Mouse (Mus musculus): ENCODE results near the gene Zfp804a. TPM values are rescaled to one million over a fixed set of nuclear protein-coding genes. Genes with fewer than 3 reads are reported as not detected.
A peak's percentile ranks its signal among the peaks of the same experiment; 100 is the strongest.

The Zfp804a gene
- polyA plus RNA-seq (2015; fragmentation: Nextera tagmentation; extraction: Ambion mirVana), result 0.18 and 0.26 TPM in 2 replicates

DNA sequence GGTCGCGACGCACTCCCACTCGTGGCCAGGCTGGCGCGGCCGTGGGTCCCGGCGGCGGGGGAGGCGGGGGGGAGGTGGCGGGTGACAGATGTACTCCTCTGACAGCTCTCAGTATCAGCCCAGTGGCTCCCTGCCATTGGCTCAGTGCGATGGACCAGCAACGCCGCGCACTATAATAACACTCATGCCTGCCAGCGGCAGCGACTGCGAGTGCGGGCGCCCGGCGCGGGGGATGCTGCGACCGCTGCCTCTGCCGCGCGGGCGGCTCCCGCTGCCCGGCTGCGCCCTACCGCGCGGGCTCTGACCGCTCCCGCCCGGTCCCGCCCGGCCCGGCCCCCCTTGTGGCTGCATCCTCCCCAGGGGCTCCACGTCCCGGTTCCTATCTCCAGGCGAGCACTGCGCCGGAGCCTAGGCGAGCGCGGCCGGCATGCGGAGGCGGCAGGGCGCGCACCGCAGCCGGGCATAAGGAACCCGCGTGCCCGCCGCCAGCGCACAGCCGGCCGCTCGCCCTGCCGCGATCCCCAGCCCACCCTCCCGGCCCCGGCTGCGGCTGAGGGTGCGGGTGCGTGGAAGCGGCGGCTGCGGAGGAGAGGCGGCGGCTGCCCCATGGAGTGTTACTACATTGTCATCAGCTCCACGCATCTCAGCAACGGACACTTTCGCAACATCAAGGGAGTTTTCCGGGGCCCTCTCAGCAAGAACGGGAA lies at the start of gene Zfp804a:
Gene Zfp804a, plus strand, starts transcription at position 38 of the 707 bp plus-strand sequence.
- no peak within 1 kb of the TSS for H3K27ac ChIP-seq
- H3K36me3 ChIP-seq, result no peaks in the 10 kb centered on the region
- peak within 1 kb of the TSS; percentile 98 for H3K4me2 ChIP-seq
- no peaks in the 10 kb centered on the region for H3K9me3 ChIP-seq
- H3K4me3 ChIP-seq, result peak within 1 kb of the TSS; percentile 55
- ATAC-seq (ENCODE audit: borderline replicate concordance, extremely low read depth, low FRiP score, low TSS enrichment), result peak; percentile 90
- H3K9ac ChIP-seq, result peak within 1 kb of the TSS; percentile 19; the same call in 1 of the 2 replicates
- WGBS, result under 1% methylated on average over 73 of the region's 82 CpGs
- H3K4me1 ChIP-seq, result peaks cover 3% of the 10 kb centered on the region
- H3K27me3 ChIP-seq, result peaks cover 31% of the 10 kb centered on the region

DNA sequence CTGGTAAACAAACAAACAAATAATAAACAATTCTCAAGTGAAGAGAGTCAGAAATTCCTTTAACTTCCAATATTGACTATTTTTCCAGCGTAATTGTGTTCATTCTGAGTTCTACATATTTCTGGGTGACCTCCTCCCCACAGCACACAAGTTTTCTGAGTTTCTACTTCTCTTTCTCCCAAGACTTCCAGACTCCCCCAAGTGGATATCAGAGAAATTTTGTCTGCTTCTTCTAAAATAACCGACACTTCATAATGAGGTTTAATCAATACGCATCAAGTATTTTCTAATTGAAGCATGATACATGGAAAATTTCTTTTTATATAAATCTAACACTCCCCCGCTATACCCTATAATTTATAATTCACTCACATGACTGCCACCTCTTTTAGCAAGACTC lies 1.4 kb upstream of the Zfp804a start:
- H3K4me1 ChIP-seq, result peaks cover 3% of the 10 kb centered on the region
- no peak for ATAC-seq (ENCODE audit: borderline replicate concordance, extremely low read depth, low FRiP score, low TSS enrichment)
- peaks cover 31% of the 10 kb centered on the region for H3K27me3 ChIP-seq
- WGBS, result 74% methylated on average over 4 of the region's 4 CpGs
- no peak overlapping the region for H3K4me2 ChIP-seq
- no peak overlapping the region for H3K27ac ChIP-seq
- no peak overlapping the region for H3K9ac ChIP-seq
- no peaks in the 10 kb centered on the region for H3K9me3 ChIP-seq
- H3K4me3 ChIP-seq, result no peak overlapping the region
- H3K36me3 ChIP-seq, result no peaks in the 10 kb centered on the region

DNA sequence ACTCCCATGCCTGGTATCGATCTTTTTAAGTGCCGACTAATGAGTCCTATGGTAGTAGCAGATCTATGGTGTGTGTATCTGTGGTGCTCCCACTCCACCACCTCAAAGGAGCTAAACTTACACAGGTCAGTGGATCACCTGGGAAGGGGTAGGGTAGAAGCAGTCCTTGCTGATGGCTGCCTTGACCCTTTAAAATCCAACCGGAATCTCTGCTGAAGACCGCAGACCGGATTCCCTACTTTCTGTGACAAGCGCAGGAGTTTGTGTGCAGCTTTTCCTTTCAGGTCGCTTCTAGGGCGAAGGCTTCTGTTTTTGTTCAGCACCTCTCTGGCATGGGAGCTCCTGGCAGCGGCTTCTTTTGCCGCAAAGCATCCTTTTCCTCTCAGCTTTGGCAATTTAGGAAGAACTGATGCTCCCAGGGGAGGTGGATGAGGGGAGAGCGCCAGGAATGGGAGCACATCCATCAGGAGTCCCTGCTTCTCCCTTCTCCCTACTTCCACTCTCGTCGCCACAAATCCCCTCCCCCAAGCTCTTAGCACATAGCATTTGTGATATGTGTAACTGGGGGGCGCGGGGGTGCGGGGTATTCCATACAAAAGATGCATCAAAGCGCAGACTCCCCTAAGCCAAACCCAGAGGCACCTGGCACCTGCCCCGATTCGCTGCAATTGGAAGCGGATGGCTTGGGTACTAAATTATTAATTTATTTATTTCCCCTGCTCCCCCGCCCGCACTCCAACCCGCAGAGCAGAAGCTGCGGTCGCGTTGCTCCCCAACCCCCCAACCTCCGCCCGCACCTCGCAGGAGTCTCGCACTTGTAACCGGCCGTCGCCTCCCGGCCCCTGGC lies 461 bp upstream of the Zfp804a start:
- no peak overlapping the region for H3K27ac ChIP-seq
- 4% methylated on average over 33 of the region's 34 CpGs for WGBS
- no peaks in the 10 kb centered on the region for H3K36me3 ChIP-seq
- peaks cover 31% of the 10 kb centered on the region for H3K27me3 ChIP-seq
- no peaks in the 10 kb centered on the region for H3K9me3 ChIP-seq
- peaks cover 3% of the 10 kb centered on the region for H3K4me1 ChIP-seq
- peak overlapping the region; percentile 19; the same call in 1 of the 2 replicates for H3K9ac ChIP-seq
- H3K4me3 ChIP-seq, result peak overlapping the region; percentile 55
- peak; percentile 23 for ATAC-seq (ENCODE audit: borderline replicate concordance, extremely low read depth, low FRiP score, low TSS enrichment)
- H3K4me2 ChIP-seq, result peak overlapping the region; percentile 98

DNA sequence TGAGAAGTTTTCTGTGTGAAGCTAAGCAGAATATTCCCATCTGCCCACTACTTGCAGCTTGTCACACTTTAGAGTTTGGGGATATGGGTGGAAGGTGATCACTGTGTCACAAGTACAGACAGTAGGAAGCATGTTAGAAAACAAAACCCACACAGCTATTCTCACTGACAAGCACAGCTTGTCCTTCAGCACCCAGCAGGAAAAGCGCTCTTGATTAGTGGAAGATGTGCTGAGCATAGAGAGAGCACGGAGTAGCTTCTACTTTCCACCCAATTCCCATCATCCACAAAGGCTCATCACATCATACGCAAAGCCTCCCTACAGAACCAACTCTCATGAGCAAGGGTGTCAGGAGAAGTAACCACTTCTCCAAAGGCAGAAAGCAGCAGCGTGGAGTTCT lies 1.4 kb downstream of the Zfp804a start:
- 61% methylated on average over 4 of the region's 4 CpGs for WGBS
- no peaks in the 10 kb centered on the region for H3K36me3 ChIP-seq
- H3K27ac ChIP-seq, result no peak overlapping the region
- H3K9me3 ChIP-seq, result no peaks in the 10 kb centered on the region
- no peak for ATAC-seq (ENCODE audit: borderline replicate concordance, extremely low read depth, low FRiP score, low TSS enrichment)
- H3K9ac ChIP-seq, result no peak overlapping the region
- H3K4me3 ChIP-seq, result 0 out of 2 replicates have a peak overlapping the region, but pooled peaks have one; percentile 55
- H3K27me3 ChIP-seq, result peaks cover 31% of the 10 kb centered on the region
- peaks cover 3% of the 10 kb centered on the region for H3K4me1 ChIP-seq
- H3K4me2 ChIP-seq, result peak overlapping the region; percentile 98

DNA sequence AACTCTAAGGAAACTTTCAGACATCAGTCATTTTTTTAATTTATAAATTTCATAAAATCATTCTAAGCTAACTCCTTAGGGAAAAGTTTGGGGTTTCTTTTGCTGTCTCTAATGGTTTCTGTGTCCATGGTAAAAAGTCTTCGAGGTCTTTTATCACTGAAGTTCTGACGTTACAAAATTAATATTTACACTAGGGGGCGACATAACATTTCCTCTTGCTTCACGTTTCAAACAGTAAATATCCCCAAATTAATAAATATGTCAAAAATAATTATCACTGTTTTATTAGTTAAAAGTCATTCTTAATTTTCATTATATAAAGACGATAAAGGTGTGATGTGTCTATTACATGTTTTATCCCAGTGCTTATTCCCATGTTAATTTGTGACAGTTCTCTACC lies 11.6 kb downstream of the Zfp804a start:
- ATAC-seq (ENCODE audit: borderline replicate concordance, extremely low read depth, low FRiP score, low TSS enrichment), result no peak
- no peak overlapping the region for H3K4me2 ChIP-seq
- H3K27ac ChIP-seq, result no peak overlapping the region
- no peaks in the 10 kb centered on the region for H3K9me3 ChIP-seq
- H3K9ac ChIP-seq, result no peak overlapping the region
- H3K4me1 ChIP-seq, result no peaks in the 10 kb centered on the region
- no peaks in the 10 kb centered on the region for H3K27me3 ChIP-seq
- WGBS, result 21% methylated on average over 5 of the region's 5 CpGs
- no peak overlapping the region for H3K4me3 ChIP-seq
- no peaks in the 10 kb centered on the region for H3K36me3 ChIP-seq

DNA sequence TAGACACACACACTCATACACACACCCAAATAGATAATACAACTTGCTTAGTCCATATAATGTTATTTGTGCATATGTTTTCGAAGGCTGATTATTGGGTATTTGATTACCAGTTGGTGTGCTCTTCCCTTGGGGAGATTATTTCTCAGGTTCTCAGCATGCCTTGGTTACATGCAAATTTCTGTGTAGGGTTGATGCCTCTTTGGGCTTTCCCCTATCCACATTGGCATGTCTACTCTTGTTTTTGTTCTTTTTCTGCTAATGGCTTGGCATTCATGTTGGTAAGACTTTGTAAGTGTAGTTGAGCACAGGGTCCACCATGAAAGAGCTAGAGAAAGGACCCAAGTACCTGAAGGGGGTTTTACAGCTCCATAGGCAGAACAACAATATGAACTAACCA lies 14.9 kb downstream of the Zfp804a start:
- no peaks in the 10 kb centered on the region for H3K9me3 ChIP-seq
- WGBS, result 83% methylated on average over 1 of the region's 1 CpGs
- H3K4me3 ChIP-seq, result no peak overlapping the region
- no peak overlapping the region for H3K4me2 ChIP-seq
- H3K27me3 ChIP-seq, result no peaks in the 10 kb centered on the region
- no peak overlapping the region for H3K9ac ChIP-seq
- no peaks in the 10 kb centered on the region for H3K4me1 ChIP-seq
- no peak for ATAC-seq (ENCODE audit: borderline replicate concordance, extremely low read depth, low FRiP score, low TSS enrichment)
- no peak overlapping the region for H3K27ac ChIP-seq
- no peaks in the 10 kb centered on the region for H3K36me3 ChIP-seq

DNA sequence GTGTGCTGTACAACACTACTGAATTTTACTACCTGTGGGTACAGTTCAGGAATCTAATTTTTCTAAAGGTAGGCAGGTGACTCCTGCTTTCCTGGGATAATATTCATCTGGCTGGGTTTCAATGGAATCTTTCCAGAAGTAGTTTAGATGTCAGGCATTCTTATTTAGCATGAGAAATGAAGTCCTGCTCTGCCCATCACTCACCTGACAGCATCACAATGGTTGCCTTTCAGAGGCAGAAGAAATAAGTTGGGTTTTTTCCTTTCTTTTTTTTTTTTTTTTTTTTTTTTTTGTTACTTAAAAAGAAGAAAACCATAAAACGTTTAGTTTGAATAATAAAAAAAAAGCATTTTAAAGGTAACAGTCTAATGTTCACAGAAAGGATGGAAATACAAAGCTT lies 16.1 kb downstream of the Zfp804a start:
- no peak for ATAC-seq (ENCODE audit: borderline replicate concordance, extremely low read depth, low FRiP score, low TSS enrichment)
- Histone ChIP-seq H3K4me3 (no peak overlapping the region), H3K27ac (no peak overlapping the region), H3K9ac (no peak overlapping the region), H3K27me3 (no peaks in the 10 kb centered on the region), H3K9me3 (no peaks in the 10 kb centered on the region), H3K4me2 (no peak overlapping the region), H3K36me3 (no peaks in the 10 kb centered on the region), H3K4me1 (no peaks in the 10 kb centered on the region)
- 60% methylated on average over 1 of the region's 1 CpGs for WGBS

DNA sequence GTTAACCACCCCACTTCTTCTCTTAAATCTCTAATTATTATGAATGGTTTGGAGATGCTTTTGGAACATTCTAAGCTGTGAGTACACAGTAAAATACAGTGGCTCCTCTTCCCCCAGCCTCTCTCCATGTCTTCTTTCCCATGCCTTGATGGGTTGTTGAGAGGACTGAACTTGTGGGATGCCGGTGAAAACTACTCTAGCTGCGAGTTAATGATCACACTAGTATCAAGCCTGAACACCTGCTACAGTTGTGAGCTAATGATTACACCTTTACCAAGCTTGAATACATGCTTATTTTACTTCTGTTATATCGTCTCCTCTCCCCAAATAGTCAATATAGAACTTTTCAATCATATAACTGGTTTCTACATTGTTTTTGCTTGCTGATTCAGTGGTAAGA lies 23.9 kb downstream of the Zfp804a start:
- Histone ChIP-seq H3K4me3 (no peak overlapping the region), H3K4me2 (no peak overlapping the region), H3K27ac (no peak overlapping the region), H3K4me1 (no peaks in the 10 kb centered on the region), H3K36me3 (no peaks in the 10 kb centered on the region), H3K9me3 (no peaks in the 10 kb centered on the region), H3K9ac (no peak overlapping the region), H3K27me3 (no peaks in the 10 kb centered on the region)
- 73% methylated on average over 3 of the region's 3 CpGs for WGBS
- ATAC-seq (ENCODE audit: borderline replicate concordance, extremely low read depth, low FRiP score, low TSS enrichment), result no peak

DNA sequence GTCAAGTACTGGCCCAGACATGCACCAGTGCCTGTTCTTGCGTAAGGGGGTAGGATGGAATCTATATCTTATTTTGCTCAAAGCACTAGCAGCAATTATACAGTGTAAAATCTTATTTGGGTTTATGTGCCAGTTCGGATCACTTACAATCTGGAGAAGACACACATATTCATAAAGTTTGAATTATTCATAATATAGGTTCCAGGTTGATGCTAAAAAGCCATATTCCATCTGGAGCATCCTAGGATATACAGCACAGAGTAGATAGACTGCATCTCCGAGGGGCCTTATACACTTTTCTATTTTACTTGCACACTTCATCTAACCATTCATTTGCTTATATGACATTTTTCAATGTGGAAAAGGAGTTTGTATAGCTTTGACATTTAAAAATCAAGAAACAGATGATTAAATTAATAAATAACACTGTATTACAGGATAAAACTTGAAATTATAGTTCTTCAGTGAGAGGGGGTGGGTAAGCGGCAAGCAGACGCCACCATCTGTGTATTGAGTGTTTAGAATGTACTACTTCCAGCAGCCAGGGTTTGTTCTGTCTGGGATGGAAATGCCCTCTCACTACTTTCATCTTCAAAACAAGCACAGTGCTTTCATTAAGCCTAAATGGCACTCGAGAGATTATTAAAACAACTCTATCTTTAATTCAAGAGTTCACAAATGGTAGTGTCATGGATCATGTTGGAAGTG lies 25.4 kb downstream of the Zfp804a start:
- ATAC-seq (ENCODE audit: borderline replicate concordance, extremely low read depth, low FRiP score, low TSS enrichment), result no peak
- no peak overlapping the region for H3K4me2 ChIP-seq
- H3K9ac ChIP-seq, result no peak overlapping the region
- H3K36me3 ChIP-seq, result no peaks in the 10 kb centered on the region
- 76% methylated on average over 6 of the region's 6 CpGs for WGBS
- no peaks in the 10 kb centered on the region for H3K27me3 ChIP-seq
- H3K4me1 ChIP-seq, result no peaks in the 10 kb centered on the region
- no peaks in the 10 kb centered on the region for H3K9me3 ChIP-seq
- H3K4me3 ChIP-seq, result no peak overlapping the region
- H3K27ac ChIP-seq, result no peak overlapping the region

DNA sequence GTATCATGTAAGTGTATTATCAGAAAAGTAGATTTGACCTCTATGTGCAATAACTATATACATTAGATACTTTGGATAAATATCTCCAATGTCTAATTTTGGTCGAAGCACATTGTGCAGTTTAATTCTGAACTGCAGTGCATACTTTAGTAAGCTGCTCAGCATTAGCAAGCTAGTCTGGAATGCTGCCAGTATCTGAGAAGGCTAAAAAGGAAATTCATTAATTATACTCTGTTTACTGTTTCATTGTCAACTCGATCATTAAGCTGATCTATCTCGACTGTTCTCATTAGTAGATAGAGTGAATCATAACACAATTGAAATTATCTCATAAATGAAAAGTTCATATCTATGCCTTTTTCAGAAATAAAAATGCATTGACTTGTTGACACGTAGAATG lies 27.7 kb downstream of the Zfp804a start:
- no peaks in the 10 kb centered on the region for H3K9me3 ChIP-seq
- H3K27me3 ChIP-seq, result no peaks in the 10 kb centered on the region
- no peaks in the 10 kb centered on the region for H3K4me1 ChIP-seq
- H3K27ac ChIP-seq, result no peak overlapping the region
- H3K36me3 ChIP-seq, result no peaks in the 10 kb centered on the region
- no peak overlapping the region for H3K9ac ChIP-seq
- H3K4me2 ChIP-seq, result no peak overlapping the region
- ATAC-seq (ENCODE audit: borderline replicate concordance, extremely low read depth, low FRiP score, low TSS enrichment), result no peak
- 35% methylated on average over 4 of the region's 4 CpGs for WGBS
- no peak overlapping the region for H3K4me3 ChIP-seq

DNA sequence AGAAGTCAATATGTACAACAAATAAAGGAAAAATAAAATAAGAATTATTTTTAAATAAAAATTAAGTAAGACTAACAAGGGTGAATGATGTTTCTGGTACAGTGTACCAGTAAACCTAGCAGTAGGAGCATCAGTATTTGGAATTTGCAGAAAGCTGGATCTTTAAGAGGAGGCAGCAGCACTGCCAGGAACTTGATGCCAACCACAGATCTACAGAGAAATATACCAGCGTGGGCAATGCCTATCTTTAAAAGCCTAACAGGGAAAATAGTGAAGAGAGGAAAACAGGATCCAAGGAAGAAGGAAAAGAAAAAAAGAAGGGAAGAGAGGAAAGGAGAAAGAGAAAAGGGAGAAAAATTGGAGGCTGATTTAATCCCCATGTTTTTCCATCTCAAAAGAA lies 60.1 kb downstream of the Zfp804a start:
- Histone ChIP-seq H3K9ac (no peak overlapping the region), H3K4me2 (no peak overlapping the region), H3K36me3 (no peaks in the 10 kb centered on the region), H3K4me3 (no peak overlapping the region), H3K9me3 (no peaks in the 10 kb centered on the region), H3K27me3 (no peaks in the 10 kb centered on the region), H3K27ac (no peak overlapping the region), H3K4me1 (no peaks in the 10 kb centered on the region)
- WGBS, result 61% methylated on average over 1 of the region's 1 CpGs
- ATAC-seq (ENCODE audit: borderline replicate concordance, extremely low read depth, low FRiP score, low TSS enrichment), result no peak

DNA sequence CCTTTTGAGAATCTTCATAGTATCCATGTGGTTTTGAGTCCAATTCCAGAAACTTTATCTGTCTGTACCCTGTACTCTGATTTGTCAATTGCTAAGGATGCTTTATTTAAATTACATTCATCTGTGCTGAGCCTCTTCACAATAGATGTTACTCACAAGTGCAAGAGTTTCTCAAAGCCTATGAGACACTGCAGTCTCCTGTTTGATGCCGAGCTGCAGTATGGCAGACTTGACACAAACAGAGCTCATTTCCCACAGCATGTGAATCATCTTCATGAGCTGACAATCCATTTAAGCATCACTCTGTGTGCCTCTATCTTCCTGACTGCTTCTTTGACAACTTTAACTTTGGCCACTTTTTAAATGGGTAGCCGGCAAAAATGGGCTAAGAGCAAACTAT lies 60.6 kb downstream of the Zfp804a start:
- WGBS, result 75% methylated on average over 2 of the region's 2 CpGs
- Histone ChIP-seq H3K27me3 (no peaks in the 10 kb centered on the region), H3K9ac (no peak overlapping the region), H3K36me3 (no peaks in the 10 kb centered on the region), H3K27ac (no peak overlapping the region), H3K4me1 (no peaks in the 10 kb centered on the region), H3K9me3 (no peaks in the 10 kb centered on the region), H3K4me2 (no peak overlapping the region), H3K4me3 (no peak overlapping the region)
- ATAC-seq (ENCODE audit: borderline replicate concordance, extremely low read depth, low FRiP score, low TSS enrichment), result no peak
